Mouse (Mus musculus) heart, postnatal 14 days (tissue): ENCODE measurements around the gene Gjc2. TPM values are rescaled to one million over a fixed set of nuclear protein-coding genes. Genes with fewer than 3 reads are reported as not detected.

ENCODE experiments used
- DNase-seq, 2 experiments: peaks; one replicate each; pipeline ENCODE4 v3.0.0; 2021 to 2022
- intact Hi-C: fragments of 180-260 bp; cut with DNase I; formaldehyde crosslinking; loops from one replicate; pipeline ENCODE4 v1.15.1; 2025
- total RNA-seq, 2 experiments: library from RNA; stranded (reverse); gene quantifications; 2 replicates each; pipeline ENCODE4 v1.2.3; 2021

Gjc2 gene
- total RNA-seq, 2 experiments from 2014 or later, result 1.1 TPM

DNA sequence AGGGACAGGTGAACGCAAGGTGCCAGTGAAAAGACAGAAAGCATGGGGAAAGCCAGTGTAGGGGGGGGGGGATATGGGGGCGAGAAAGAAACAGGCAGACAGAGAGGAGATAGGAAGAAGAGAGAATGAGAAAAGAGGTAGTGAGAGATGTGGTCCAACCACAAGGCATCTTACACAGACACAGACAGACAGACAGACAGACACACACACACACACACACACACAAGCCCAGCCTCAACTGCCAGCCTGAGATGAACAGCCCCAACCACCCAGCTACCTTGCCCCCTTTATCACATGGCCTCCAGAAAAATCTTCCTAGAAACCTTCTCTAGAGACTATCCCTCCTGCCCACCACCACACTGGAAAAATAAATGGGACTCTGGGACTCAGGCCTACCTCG lies 50.9 kb downstream of the Gjc2 start:
- no peak for DNase-seq
- intact Hi-C loops, result no loop called here

GRCm38 (mm10) chr11:59131348-59131919 lies 51.6 kb downstream of the Gjc2 start:
- DNase-seq, result no peak
- intact Hi-C loops, result no loop called here

GRCm38 (mm10) chr11:59130782-59131181 lies 52.2 kb downstream of the Gjc2 start:
- peak; percentile 40 to 61 for DNase-seq
- intact Hi-C loops, result no loop called here

Other genes with a start within 250 kb of the Gjc2 start
- 100 to 1,000 TPM; 150 to 151 TPM for gene Rnf187, start 244.3 kb downstream of the Gjc2 start, total RNA-seq
- 10 to 100 TPM in 1 of 2 experiments, 1 to 10 TPM in 1; 3.9 to 14.1 TPM for gene Hist3h2ba, start 234.3 kb downstream of the Gjc2 start, total RNA-seq
- gene Hist3h2a, start 228.5 kb downstream of the Gjc2 start, total RNA-seq, result 10 to 100 TPM; 22.0 to 28.0 TPM
- under 1 TPM; 0.10 to 0.19 TPM for gene Trim17, start 228.5 kb downstream of the Gjc2 start, total RNA-seq
- 10 to 100 TPM; 17.6 to 18.1 TPM for gene Trim11, start 205.1 kb downstream of the Gjc2 start, total RNA-seq
- gene Obscn, start 46.8 kb downstream of the Gjc2 start, total RNA-seq, result 100 to 1,000 TPM; 506 to 513 TPM
- gene Iba57, start 19.5 kb downstream of the Gjc2 start, total RNA-seq, result 10 to 100 TPM; 14.7 to 17.7 TPM
- 10 to 100 TPM; 79.4 to 83.8 TPM for gene Guk1, start 9.0 kb upstream of the Gjc2 start, total RNA-seq
- 10 to 100 TPM; 91.5 to 95.2 TPM for gene Mrpl55, start 19.3 kb upstream of the Gjc2 start, total RNA-seq
- gene 2310033P09Rik, start 25.1 kb upstream of the Gjc2 start, total RNA-seq, result 1 to 10 TPM; 7.9 to 8.2 TPM
- 100 to 1,000 TPM; 273 to 286 TPM for gene Arf1, start 45.1 kb upstream of the Gjc2 start, total RNA-seq
- gene Wnt3a, start 107.5 kb upstream of the Gjc2 start, total RNA-seq, result not detected
- 1 to 10 TPM; 4.9 to 5.6 TPM for gene Wnt9a, start 123.7 kb upstream of the Gjc2 start, total RNA-seq
- not detected for gene Prss38, start 192.4 kb upstream of the Gjc2 start, total RNA-seq